Mouse (Mus musculus): ENCODE data around the gene Med19.
"Not testable (repeated sequence)": the region's sequence is repeated elsewhere in the genome, so short reads cannot be mapped to it uniquely, and the experiment has no call there.

Med19 gene

DNA sequence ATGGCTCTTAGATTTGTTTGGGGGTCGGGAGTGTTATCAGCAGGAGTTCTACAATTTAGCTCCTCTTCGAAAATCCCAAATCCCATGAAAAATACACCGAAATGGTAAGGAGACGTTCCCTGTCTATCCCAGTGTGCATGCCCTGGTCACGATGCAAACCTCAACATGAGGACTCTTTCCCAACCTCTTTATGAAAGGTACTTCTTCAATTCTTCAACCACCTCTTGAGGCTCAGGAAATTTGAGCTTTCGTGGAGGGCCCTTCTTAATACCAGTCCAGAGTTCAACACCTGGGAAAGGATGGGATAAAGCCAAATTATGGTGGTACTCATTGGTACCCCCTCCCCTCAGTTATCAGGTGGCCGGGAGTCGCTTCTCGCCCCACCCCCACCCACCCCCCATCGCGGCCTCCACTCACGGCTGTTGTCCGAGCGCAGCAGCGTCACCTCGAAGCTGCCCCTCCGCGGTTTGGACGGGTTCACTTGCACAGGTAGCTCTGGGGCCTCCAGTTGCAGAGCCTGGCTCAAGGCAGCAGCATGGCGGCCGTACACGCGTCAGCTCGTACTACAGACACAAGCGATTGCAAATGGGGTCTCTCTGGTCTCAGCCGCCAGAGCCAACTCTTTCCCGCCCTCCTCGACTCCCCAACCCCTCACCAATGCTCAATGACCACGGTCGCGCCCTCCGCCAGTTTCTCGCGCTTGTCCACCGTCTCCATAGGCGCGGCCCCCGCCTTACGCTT is 8.2 kb upstream of the Med19 start:
- no peak for DNase-seq (ENCODE audit: low spot score)

DNA sequence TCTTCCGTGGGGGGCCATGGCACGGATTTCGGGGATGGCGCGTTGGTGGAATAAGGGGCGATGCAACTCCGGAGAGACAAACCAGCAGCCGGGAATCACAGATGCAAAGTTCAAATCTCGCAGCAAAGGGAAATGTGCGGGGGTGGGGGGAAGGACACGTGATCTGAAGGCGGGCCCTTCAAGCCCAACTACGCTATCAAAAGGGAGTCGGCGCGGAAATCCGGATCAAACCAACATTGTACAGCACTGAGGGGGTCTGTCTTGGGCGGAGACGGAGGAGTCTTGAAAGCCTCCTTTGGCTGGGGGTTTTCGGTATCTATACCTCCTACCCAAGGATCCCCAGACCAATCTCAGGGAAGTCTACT is 7.7 kb upstream of the Med19 start, which contains the start of gene Selenoh:
TSS of gene Selenoh (minus strand) at position 202 of the 365 bp plus-strand sequence.
- DNase-seq (ENCODE audit: low spot score) = peak; percentile 94

DNA sequence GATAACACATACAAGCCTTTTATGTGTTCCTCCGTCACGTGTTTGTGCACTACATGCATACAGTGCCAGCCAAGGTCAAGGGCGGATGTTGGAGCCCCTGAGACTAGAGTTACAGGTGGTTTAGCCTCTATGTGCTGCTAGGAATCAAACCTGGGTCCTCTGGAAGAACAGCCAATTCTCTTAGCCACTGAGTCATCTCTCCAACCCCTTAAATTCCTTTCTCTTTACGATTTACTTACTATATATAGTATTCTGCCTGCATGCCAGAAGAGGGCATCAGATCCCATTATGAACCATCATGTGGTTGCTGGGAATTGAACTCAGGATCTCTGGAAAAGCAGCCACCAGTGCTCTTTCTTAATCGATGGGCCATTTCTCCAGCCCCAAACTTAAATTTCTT is 6.7 kb upstream of the Med19 start:
- DNase-seq (ENCODE audit: low spot score) = not testable (repeated sequence)

DNA sequence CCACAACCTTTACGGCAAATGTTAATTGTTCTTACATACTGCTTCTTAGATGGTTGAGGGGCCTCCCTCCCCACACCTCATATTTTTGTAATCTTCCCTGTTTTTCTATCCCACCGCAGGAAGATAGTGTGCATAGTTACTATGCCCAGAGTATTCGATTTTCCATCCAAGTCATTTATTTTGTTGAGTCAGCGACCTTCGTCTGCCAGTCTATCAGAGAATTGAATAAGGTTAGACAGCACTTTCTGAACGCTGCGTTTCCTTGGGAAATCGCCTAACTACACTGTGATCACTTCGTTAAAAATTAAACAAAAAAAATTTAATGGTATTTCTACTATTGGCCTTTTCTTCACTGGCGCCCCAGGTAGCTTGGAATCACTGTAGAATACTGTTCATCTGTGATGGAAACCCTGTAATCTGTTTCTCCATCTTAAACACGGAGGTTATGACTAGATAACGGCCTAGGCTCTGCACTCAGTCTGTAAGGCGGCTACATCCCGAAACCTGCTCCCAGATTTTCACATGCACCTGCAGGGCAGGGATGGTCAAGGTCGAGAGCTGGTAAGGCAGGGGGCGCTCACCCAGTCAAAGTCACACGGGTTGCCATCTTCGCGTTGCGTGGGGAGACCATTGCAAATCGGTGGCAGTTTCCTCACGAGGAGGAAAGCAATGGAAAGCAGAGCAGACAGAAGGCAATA is 783 bp upstream of the Med19 start:
- DNase-seq (ENCODE audit: low spot score) = no peak

DNA sequence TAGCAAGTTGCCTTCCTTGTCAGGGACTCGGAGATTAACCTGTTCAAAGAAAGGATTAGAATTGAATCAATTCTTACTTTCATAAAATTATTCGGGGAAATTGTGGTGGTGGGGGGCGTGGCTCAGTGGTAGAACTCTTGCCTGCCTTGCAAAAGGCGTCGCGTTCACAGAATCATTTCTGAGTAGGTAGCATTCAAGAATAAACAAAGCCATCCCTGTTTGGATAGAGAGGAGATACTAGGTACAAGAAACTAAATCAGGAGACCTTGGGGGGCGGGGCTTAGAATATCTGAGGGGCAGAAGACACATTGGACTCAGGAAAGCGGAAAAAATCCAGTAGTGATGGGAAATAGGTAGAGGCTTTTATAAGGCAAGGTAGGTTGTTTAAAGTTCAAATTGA is 814 bp downstream of the Med19 start, which contains the start of gene Tmx2:
TSS of gene Tmx2 (minus strand) at position 125 of the 400 bp plus-strand sequence.
- no peak for DNase-seq (ENCODE audit: low spot score)

DNA sequence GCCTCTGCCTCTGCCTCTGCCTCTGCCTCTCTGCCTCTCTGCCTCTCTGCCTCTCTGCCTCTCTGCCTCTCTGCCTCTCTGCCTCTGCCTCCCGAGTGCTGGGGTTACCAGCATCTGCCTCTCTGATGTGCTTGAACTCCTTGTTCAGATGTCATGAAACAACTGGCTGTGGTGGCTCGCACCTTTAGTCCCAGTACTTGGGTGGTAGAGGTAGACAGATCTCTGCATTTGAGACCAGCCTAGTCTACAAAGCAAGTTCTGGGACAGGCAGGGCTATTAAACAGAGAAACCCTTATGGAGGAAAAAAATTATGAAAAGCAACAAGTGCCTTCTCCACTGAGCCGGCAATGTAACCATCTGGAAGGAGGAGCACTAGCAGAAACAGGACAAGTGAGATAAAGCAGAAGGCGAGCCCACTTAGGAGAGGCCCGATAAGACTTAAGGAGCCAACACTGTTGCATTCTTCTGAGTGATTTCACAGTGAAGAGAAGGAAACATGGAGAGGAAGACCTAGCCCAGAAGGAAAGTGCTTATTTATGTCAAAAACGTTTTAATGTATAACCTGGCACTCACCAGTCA is 4.5 kb downstream of the Med19 start:
- DNase-seq (ENCODE audit: low spot score) = no peak

DNA sequence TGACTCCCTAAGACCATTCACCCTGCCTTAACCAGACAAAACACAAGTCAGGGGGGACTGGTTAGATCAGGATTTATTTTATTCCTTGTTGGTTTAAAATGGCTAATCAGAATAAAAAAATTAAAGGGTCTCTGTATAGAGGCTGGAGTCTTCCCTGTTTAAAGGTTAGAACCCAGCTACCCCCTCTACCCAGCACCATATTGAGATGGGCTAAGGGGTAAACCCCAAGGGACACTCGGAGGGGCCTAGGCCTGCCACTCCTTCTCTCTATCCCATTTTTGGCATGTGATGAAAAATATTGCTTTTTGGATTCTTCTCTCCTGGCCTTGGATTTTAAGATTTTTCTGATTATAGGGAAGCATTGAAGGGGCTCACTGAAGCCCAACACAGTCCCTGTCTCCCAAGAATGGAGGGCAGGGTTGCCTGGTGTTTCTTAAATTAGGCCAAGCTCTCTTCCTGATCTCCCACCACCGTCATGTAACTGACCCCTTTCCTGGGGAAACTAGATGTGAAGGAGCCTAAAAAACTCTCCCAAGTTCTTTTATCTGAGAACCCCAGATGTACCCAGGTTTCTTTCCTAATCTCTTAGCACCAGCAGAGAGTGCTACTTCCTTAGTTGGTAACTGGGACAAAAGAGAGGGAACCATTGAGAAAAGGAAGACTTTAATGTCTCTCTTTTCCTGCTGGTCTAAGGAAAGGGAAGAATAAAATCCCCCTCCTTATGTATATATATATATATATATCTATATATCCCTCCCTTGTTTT is 10.1 kb downstream of the Med19 start:
- no peak for DNase-seq (ENCODE audit: low spot score)

DNA sequence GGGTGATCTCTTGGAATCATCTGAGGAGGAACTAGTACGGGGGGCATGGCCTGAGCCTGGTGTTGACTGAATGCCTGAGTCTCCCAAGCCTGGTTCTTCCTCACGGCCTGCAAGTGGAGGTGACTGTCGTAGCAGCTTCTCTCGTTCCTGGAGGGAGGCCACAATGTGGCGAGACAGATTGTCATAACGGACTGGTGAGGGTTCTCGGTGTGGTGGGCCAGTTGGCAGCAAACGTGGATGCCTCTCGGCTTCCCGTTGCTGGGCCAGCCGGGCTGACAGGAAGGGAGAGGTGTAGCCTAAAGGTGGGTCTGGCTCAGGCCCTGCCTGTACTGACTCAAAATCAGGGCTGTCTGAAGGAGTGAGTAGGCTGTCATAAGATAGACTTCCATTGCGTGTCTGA is 11.8 kb downstream of the Med19 start:
- no peak for DNase-seq (ENCODE audit: low spot score)

DNA sequence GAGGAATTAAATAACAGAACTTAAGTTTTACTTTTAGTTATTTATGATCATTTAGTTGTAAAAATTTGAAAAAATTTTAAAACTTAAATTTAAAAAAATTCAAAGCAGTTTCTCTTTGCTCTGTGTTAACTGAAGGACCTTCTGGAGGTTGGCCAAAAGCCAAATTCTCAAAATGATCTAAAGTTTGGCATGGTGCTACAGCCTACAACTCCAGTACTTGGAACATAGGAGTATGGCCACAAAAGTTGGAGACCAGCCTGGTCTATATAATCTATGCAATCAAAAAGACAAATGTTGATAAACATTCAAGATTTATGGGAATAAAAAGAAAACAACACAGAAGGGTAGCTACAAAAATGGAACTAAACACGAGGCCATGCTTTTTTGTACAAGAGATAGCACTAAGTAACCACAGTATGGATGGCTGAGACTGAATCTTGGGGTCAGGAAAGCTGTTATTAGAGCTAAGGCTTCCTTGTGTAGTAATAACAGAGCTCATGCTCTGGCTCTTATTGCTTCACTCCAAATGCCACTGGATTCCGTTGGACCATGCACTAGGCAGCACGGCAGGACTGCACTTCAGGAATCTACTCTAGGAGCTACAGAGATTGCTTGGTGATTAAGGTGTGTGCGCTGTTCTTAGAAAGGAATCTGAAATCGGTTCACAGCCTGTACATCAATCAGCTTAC is 16.9 kb downstream of the Med19 start:
- DNase-seq (ENCODE audit: low spot score) = no peak

DNA sequence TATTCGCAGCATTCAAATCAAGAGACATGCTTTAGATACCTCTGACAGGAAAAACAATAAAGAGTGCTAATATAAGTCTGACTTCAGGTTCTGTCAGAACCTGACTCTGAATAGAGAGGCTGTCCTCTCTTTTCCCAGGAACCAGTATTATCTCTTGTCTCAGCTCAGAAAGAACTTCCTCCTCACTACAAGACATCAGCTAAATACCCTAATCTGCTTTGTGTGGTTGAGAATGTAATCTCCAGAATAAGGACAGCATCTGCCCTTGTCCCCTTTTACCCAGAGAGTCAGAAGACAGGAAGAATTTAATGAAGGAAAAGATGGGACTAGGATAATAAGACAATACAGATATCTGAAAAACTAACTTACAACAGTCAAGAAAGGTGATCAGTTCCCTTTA is 25.3 kb downstream of the Med19 start:
- DNase-seq (ENCODE audit: low spot score) = no peak

DNA sequence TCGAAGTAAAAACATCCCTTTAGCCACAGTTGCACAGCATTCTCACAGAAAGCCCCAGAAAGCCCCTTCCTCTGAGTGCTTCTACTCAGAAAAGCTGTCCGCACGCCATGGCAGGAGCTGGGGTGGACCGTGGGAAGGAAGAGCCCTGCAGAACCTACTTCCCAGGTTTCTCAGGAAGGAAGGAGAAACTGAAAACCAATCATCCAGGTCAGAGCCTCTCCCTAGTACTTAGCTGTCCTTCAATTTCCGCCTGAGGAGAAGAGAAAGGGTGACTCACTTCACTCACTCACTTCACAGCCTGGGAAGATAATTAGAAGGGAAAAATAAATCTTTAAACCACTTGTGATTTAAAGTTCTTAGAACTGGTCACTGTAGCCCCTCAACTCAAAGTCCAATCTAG is 26.1 kb downstream of the Med19 start:
- DNase-seq (ENCODE audit: low spot score) = no peak

DNA sequence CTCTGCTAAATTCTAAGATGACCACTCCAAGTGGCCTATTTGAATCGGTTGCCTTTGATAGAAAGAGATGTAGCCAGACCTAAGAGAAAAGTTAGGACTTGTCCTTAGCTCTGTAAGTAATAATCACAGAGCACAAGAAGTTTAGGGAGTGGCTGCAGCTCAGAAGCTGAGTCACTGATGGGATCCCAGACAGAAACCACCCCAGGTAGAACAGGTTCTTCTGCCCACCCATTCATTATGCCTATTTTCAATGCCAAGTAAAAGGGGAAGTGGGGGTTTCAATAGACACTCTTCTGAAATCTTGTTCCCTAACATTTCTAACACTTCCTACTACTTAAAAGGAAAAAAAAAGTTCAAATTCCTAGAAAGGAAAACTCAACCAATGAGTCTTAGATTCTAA is 27.1 kb downstream of the Med19 start:
- no peak for DNase-seq (ENCODE audit: low spot score)

DNA sequence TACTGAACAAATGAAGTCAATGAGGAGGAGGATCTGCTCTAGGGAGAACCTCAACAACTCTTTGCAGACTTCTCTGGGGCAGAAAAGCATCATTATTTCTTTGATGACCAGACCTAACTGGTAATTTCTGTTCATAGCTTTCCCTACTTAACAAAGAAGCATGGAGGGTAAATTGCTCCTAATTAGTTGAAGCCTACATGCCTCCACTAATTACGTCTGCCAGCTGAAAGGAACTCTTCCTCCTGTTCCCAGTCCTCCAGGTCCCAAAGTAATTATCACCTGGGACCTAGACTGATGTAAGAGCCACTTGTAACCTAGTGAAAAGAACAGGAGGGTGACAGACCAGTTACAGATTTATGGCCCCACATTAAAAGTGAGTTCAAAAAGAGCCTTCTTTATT is 29.3 kb downstream of the Med19 start:
- DNase-seq (ENCODE audit: low spot score) = no peak

DNA sequence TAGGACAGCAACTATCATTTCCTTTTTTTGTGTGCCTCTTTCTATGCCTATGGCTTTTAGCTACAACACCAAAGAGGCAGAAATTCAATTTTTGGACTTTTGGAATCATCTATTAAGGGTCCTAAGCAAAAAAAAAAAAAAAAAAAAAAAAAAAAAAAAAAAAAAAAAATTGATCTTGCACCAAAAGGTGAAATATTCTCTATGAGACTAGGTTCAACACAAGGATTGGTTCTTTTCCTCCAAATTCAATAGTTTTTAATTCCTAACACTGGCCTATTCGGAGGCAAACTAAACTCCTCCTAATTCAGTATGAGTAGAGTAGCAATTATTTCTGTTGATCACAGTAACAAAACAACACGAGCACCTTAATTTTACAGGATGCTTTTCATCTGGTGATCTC is 33.7 kb downstream of the Med19 start:
- no peak for DNase-seq (ENCODE audit: low spot score)

DNA sequence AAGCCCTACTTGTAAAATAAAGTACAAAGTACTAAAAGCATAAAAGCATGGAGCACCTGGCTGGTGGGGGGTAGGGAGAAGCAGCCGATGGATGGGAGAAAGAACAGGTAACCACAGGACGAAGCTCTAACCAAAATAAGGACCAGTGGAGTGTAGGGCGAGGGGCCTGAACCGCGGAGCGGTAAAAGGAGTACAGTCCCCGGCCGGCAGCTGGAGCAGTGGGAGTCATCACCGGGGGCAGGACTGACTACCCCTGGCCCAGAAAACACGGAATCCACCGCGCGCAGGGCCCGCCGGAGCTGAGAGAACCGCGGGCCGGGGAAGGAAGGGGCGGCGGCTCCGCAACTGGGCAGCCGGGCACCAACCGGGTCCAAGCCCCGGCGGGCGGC is 36.2 kb downstream of the Med19 start:
- DNase-seq (ENCODE audit: low spot score) = no peak

DNA sequence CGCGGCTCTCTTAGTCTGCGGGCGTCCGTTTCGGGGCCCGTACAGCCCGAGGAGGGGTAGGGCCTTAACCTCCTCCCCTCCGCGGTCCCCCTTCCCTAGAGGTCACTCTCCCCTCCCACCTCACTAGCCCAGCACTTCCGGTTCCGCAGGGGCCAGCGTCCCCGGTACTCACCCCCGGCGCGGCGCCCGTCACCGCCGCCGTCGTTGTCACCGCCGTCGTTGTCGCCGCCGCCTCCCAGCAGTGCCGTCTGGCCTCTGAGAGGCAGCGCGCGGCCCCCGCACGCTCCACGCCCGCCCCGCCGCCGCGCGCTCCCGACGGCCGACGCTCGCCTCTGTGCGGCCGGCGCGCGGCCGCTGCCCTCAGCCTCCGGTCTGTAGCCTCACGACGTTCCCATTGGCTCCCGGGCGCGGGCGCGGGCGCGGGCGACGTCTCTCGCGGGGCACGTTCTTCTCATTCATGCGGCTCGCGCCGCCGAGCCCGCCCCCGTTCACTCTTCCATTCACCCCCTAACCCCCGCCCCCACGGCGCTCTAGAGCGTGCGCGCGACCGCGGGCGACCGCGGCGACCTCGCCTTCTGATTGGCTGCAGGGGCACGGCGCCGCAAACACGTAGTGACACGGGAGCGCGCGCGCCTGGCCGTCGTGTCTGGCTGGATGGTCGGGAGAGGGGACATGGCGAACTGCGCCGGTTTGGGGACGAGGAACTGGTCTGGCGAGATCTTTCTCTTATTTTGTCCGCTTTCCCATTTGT is 36.8 kb downstream of the Med19 start, which contains the start of gene Zdhhc5:
TSS of gene Zdhhc5 (minus strand) at position 370 of the 751 bp plus-strand sequence.
- peak; percentile 98 for DNase-seq (ENCODE audit: low spot score)

DNA sequence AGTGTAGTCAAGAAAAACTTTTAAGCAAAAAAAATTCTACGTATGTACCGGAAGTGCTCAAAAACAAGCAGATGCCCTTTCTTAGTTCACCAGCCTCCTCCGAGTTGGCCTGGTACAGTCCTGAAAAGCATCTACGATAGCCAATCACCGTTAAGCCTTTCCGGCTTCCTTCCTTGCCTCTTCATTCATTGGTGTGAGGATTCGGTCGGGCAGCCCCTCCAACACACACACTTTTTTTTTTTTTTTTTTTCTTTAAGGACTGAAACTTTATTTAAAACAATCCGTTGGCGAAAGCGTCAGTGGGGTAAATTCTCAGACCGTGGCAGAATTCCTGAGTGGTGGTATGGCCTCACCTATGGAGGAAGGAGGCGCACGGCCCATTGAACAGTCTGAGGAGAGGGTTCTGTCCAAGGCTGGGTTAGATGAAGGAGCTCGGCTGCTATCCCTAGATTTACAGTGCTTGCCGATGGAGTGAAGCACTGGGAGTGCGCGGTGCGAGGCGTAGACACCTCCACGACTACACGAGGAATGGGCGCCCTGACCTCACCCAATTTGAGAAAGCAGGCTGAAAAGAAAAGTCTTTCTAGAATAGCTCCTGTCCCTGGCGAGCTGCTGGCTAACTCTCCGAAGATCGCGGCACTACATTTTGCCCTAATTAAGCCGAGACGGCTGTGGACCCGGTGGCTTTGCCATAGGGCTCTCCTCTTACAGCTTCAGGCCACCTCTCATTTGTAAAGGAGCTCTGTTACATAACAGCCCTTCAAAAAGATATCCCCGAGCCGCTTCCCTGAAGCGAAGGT is 37.6 kb downstream of the Med19 start:
- DNase-seq (ENCODE audit: low spot score) = peak; percentile 96

DNA sequence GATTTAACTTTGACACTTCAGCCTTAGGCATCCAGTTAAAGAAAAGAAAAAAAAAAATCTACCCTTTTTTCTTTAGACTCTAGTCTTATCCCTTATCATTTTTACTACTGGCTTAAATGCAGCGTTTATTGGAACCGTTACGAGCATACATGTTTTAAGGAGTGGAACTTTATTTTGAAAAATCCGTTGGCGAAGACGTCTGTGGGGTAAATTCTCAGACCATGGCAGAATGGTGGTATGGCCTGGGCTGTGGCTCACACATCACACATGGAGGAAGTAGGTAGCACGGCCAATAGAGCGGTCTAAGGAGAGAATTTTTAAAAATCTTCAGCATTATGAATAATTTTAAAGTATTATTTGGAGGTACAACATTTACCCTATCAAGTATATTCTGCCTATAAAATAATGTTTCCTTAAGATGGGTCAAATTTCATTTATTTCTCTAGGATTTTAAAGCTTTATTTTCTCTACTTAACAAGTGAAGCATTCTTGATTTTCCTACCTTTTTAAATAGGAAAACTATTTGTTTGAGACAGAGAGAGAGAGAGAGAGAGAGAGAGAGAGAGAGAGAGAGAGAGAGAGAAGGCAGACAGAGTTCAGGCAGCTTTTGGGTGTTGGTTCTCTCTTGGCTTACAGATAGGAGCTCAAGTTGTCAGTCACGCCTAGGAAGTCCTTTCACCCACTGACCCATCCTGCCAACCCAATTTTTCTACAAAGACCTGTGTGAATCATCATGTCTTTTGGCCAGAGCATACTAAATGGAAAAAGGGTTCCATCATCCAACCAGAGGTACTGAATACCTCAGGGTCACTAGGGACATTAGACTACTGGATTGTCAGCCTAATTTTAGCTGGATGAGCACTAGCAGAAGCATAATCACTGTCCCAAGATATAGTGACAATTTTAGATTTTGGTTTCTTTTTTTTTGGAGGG is 38.5 kb downstream of the Med19 start:
- DNase-seq (ENCODE audit: low spot score) = no peak

DNA sequence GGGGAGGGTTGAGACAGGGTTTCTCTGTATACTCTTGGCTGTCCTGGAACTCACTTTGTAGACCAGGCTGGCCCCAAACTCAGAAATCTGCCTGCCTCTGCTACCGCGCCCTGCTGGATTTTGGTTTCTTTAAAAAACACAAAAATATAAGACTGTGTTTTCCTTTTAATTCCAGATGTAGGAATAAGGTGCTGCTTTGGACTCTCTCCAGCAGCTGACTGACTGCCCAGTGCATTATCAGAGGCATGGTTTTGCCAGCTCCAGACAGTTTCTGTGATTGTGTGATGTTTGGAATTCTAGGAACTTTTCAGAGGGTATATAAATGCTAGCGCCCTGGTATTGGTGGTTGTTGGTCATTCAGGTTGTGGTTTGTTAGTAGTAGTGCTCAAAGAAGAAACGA is 39.2 kb downstream of the Med19 start:
- DNase-seq (ENCODE audit: low spot score) = no peak
